Comparison of ENCODE assay signal across 9 mouse cellular contexts in genomic region chr8:46868346-46869065, GRCm38 (mm10).
DNase-seq lines count a peak whose midpoint lies in the region; ATAC-seq and TF ChIP-seq lines count a peak whose summit lies in the region.
"Had no signal": no experiment of that assay in that cellular context is flagged by ENCODE, and none has a peak within 500 bp of the region (broad histone marks: within the 10 kb centered on the region; RNA-seq: fewer than 3 reads in every experiment).

No protein-coding gene starts in this region.

- peaks cover 5% of the 10 kb centered on the region for H3K4me1 ChIP-seq in liver, postnatal 0 days (ENCODE audit: insufficient read depth)
- H3K4me1 ChIP-seq in liver, embryonic 11.5 days (replicated peaks; ENCODE audit: control insufficient read depth, insufficient read depth, low read length), result no peaks in the 10 kb centered on the region
- peaks cover 16% of the 10 kb centered on the region for H3K4me1 ChIP-seq in stomach, embryonic 15.5 days
- no peaks in the 10 kb centered on the region for H3K4me1 ChIP-seq in midbrain, embryonic 11.5 days (ENCODE audit: control insufficient read depth, insufficient read depth, low read length)
- no peaks in the 10 kb centered on the region for H3K4me1 ChIP-seq in forebrain, embryonic 15.5 days

- 0 out of 2 replicates have a peak, but pooled peaks have one; percentile 17 for TF ChIP-seq EP300 in liver, postnatal 0 days (IDR thresholded peaks at IDR 0.05; ENCODE audit: low read depth)

- H3K4me2 ChIP-seq in liver, postnatal 0 days (ENCODE audit: low read depth, low read length), result no peak overlapping the region
- H3K4me2 ChIP-seq in liver, embryonic 11.5 days, result no peak overlapping the region
- H3K4me2 ChIP-seq in stomach, embryonic 15.5 days, result no peak overlapping the region; the same call in 1 of the 2 replicates
- no peak overlapping the region for H3K4me2 ChIP-seq in midbrain, embryonic 11.5 days
- no peak overlapping the region for H3K4me2 ChIP-seq in forebrain, embryonic 15.5 days (replicated peaks)

- H3K9me3 ChIP-seq in liver, postnatal 0 days (ENCODE audit: low read length), result no peaks in the 10 kb centered on the region
- no peaks in the 10 kb centered on the region for H3K9me3 ChIP-seq in liver, embryonic 11.5 days (ENCODE audit: control insufficient read depth, low read length)
- H3K9me3 ChIP-seq in stomach, embryonic 15.5 days, result no peaks in the 10 kb centered on the region
- no peaks in the 10 kb centered on the region for H3K9me3 ChIP-seq in midbrain, embryonic 11.5 days (ENCODE audit: control insufficient read depth, low read length)
- no peaks in the 10 kb centered on the region for H3K9me3 ChIP-seq in forebrain, embryonic 15.5 days

- no peak overlapping the region for H3K9ac ChIP-seq in liver, postnatal 0 days (replicated peaks)
- H3K9ac ChIP-seq in liver, embryonic 11.5 days (ENCODE audit: low read depth, low read length), result no peak overlapping the region
- H3K9ac ChIP-seq in stomach, embryonic 15.5 days, result no peak overlapping the region
- no peak overlapping the region for H3K9ac ChIP-seq in midbrain, embryonic 11.5 days (ENCODE audit: low read length)
- H3K9ac ChIP-seq in forebrain, embryonic 15.5 days (replicated peaks), result no peak overlapping the region

- peak overlapping the region; percentile 23; the same call in 1 of the 2 replicates for H3K27ac ChIP-seq in liver, postnatal 0 days (ENCODE audit: low read depth)
- no peak overlapping the region for H3K27ac ChIP-seq in liver, embryonic 11.5 days (ENCODE audit: low read depth, low read length)
- peak overlapping the region; percentile 85 for H3K27ac ChIP-seq in stomach, embryonic 15.5 days
- no peak overlapping the region for H3K27ac ChIP-seq in midbrain, embryonic 11.5 days (ENCODE audit: low read depth, low read length)
- no peak overlapping the region for H3K27ac ChIP-seq in forebrain, embryonic 15.5 days (replicated peaks)

- H3K4me3 ChIP-seq in liver, postnatal 0 days (ENCODE audit: low read depth, low read length), result no peak overlapping the region
- no peak overlapping the region for H3K4me3 ChIP-seq in liver, embryonic 11.5 days (ENCODE audit: low read depth, low read length)
- no peak overlapping the region for H3K4me3 ChIP-seq in stomach, embryonic 15.5 days (replicated peaks)
- no peak overlapping the region for H3K4me3 ChIP-seq in midbrain, embryonic 11.5 days (ENCODE audit: low read depth, low read length)
- H3K4me3 ChIP-seq in forebrain, embryonic 15.5 days, result no peak overlapping the region

- no peaks in the 10 kb centered on the region for H3K27me3 ChIP-seq in liver, postnatal 0 days (ENCODE audit: insufficient read depth, low read length)
- H3K27me3 ChIP-seq in liver, embryonic 11.5 days (replicated peaks; ENCODE audit: control insufficient read depth, insufficient read depth, low read length), result no peaks in the 10 kb centered on the region
- H3K27me3 ChIP-seq in stomach, embryonic 15.5 days (replicated peaks), result no peaks in the 10 kb centered on the region
- H3K27me3 ChIP-seq in midbrain, embryonic 11.5 days (ENCODE audit: control insufficient read depth, insufficient read depth, low read length), result no peaks in the 10 kb centered on the region
- no peaks in the 10 kb centered on the region for H3K27me3 ChIP-seq in forebrain, embryonic 15.5 days

- no peaks in the 10 kb centered on the region for H3K36me3 ChIP-seq in liver, postnatal 0 days (replicated peaks; ENCODE audit: insufficient read depth, low read length)
- H3K36me3 ChIP-seq in liver, embryonic 11.5 days (ENCODE audit: control insufficient read depth, insufficient read depth, low read length), result no peaks in the 10 kb centered on the region
- H3K36me3 ChIP-seq in stomach, embryonic 15.5 days, result no peaks in the 10 kb centered on the region
- no peaks in the 10 kb centered on the region for H3K36me3 ChIP-seq in midbrain, embryonic 11.5 days (ENCODE audit: control insufficient read depth, insufficient read depth, low read length)
- H3K36me3 ChIP-seq in forebrain, embryonic 15.5 days, result no peaks in the 10 kb centered on the region

- no peak for DNase-seq in liver, postnatal 0 days
- no peak for DNase-seq in liver, embryonic 11.5 days (ENCODE audit: low spot score)
- DNase-seq in brain, adult 2 months (ENCODE audit: low read depth, low spot score), result peak; percentile 56
- DNase-seq in heart, postnatal 4 days, result peak; percentile 59
- DNase-seq in midbrain, embryonic 11.5 days (ENCODE audit: low spot score, missing footprints), result no peak
- no peak for DNase-seq in cerebellum, adult 8-10 months
- DNase-seq: right cerebral cortex, postnatal 14 days had no signal

- 53% methylated on average over 8 of the region's 8 CpGs for WGBS in liver, postnatal 0 days (ENCODE audit: insufficient replicate concordance)
- WGBS in liver, embryonic 11.5 days, result 70% methylated on average over 8 of the region's 8 CpGs
- 53% methylated on average over 8 of the region's 8 CpGs for WGBS in stomach, embryonic 15.5 days
- 73% methylated on average over 8 of the region's 8 CpGs for WGBS in midbrain, embryonic 11.5 days
- 79% methylated on average over 8 of the region's 8 CpGs for WGBS in forebrain, embryonic 15.5 days

- no peak for TF ChIP-seq CTCF in liver, postnatal 0 days (IDR thresholded peaks at IDR 0.05; ENCODE audit: low read depth)

- ATAC-seq in liver, postnatal 0 days, result no peak
- no peak for ATAC-seq in liver, embryonic 11.5 days (replicated peaks; ENCODE audit: low FRiP score)
- ATAC-seq in stomach, embryonic 15.5 days (ENCODE audit: insufficient read depth, low FRiP score, low read depth), result no peak
- no peak for ATAC-seq in midbrain, embryonic 11.5 days (ENCODE audit: low FRiP score)
- no peak for ATAC-seq in forebrain, embryonic 15.5 days (replicated peaks)

Comparison
In these comparisons a context has a peak if more than half of its experiments do, and no peak if none do; other contexts are left out.
1. H3K27ac ChIP-seq: peak in liver, postnatal 0 days (single experiment) and stomach, embryonic 15.5 days (single experiment); none in liver, embryonic 11.5 days (single experiment), midbrain, embryonic 11.5 days (single experiment) and forebrain, embryonic 15.5 days (single experiment).
2. DNase-seq: peak in brain, adult 2 months (single experiment) and heart, postnatal 4 days (single experiment); none in liver, postnatal 0 days (single experiment), liver, embryonic 11.5 days (single experiment), midbrain, embryonic 11.5 days (single experiment) and cerebellum, adult 8-10 months (single experiment).